Mouse (Mus musculus) heart, embryonic 11.5 days (tissue): ENCODE measurements around the gene Kifap3. TPM values are rescaled to one million over a fixed set of nuclear protein-coding genes. Genes with fewer than 3 reads are reported as not detected.
"Not testable (repeated sequence)": the region's sequence is repeated elsewhere in the genome, so short reads cannot be mapped to it uniquely, and the experiment has no call there.

Experiments
- ATAC-seq: fragments of 200-750 bp; cut with Nextera tagmentation; replicated peaks from 2 replicates; pipeline ENCODE4 v1.8.0; 2017; ENCODE audit warnings: moderate library complexity; ENCODE audit not compliant: insufficient number of reproducible peaks, low FRiP score, low TSS enrichment
- H3K27ac ChIP-seq: fragments of 300-500 bp; sonication (generic); 2 replicates; pipeline ENCODE4 v1.5.1; 2014; ENCODE audit warnings: mild to moderate bottlenecking, low read depth, low read length
- H3K27me3 ChIP-seq: fragments of 300-500 bp; sonication (generic); 2 replicates; pipeline ENCODE4 v1.6.1; 2014; ENCODE audit warnings: mild to moderate bottlenecking, low read length, mixed read lengths; ENCODE audit not compliant: control insufficient read depth, insufficient read depth
- H3K36me3 ChIP-seq: fragments of 300-500 bp; sonication (generic); 2 replicates; pipeline ENCODE4 v1.6.1; 2014; ENCODE audit warnings: mild to moderate bottlenecking, low read length, moderate library complexity, mixed read lengths; ENCODE audit not compliant: control insufficient read depth, insufficient read depth
- H3K4me1 ChIP-seq: fragments of 300-500 bp; sonication (generic); 2 replicates; pipeline ENCODE4 v1.6.1; 2014; ENCODE audit warnings: low read length; ENCODE audit not compliant: control insufficient read depth, insufficient read depth
- H3K4me2 ChIP-seq: fragments of 300-500 bp; sonication (generic); 2 replicates; pipeline ENCODE4 v1.6.1; 2014; ENCODE audit warnings: mild to moderate bottlenecking, moderate library complexity
- H3K4me3 ChIP-seq: fragments of 300-500 bp; sonication (generic); 2 replicates; pipeline ENCODE4 v1.5.1; 2014; ENCODE audit warnings: low read depth, low read length
- H3K9ac ChIP-seq: fragments of 300-500 bp; sonication (generic); 2 replicates; pipeline ENCODE4 v1.6.1; 2014; ENCODE audit warnings: mild to moderate bottlenecking, low read depth, low read length, moderate library complexity
- H3K9me3 ChIP-seq: fragments of 300-500 bp; sonication (generic); replicated peaks from 2 replicates; pipeline ENCODE4 v1.6.1; 2016; ENCODE audit warnings: low read length; ENCODE audit not compliant: control insufficient read depth
- WGBS: fragments of 180-500 bp; shearing (Covaris S2); extraction: QIAGEN DNeasy Blood & Tissue Kit; methylation state at CpG from one replicate; pipeline ENCODE4 v1.1.7; 2014; ENCODE audit not compliant: insufficient replicate concordance; 5-methylcytosine and 5-hydroxymethylcytosine counted together
- polyA plus RNA-seq: library from polyadenylated mRNA; unstranded; fragments of >200 nt; fragmentation: Nextera tagmentation; extraction: Ambion mirVana; gene quantifications from 2 replicates; pipeline ENCODE4 v1.2.1, GENCODE M21; 2014

Kifap3 gene
- polyA plus RNA-seq, 1 experiment from 2014 or later: 29.3 TPM

- Histone ChIP-seq H3K9ac (no peak overlapping the region), H3K4me1 (no peaks in the 10 kb centered on the region), H3K9me3 (no peaks in the 10 kb centered on the region), H3K4me2 (no peak overlapping the region), H3K36me3 (no peaks in the 10 kb centered on the region), H3K27ac (no peak overlapping the region), H3K4me3 (no peak overlapping the region), H3K27me3 (no peaks in the 10 kb centered on the region)
- ATAC-seq: no peak
Observed at GRCm38 (mm10) chr1:163829482-163829881, 50.1 kb downstream of the Kifap3 start.

- Histone ChIP-seq H3K4me1 (no peaks in the 10 kb centered on the region), H3K27ac (no peak overlapping the region), H3K9me3 (no peaks in the 10 kb centered on the region), H3K27me3 (no peaks in the 10 kb centered on the region), H3K9ac (no peak overlapping the region), H3K4me3 (no peak overlapping the region), H3K4me2 (no peak overlapping the region), H3K36me3 (no peaks in the 10 kb centered on the region)
- WGBS: 33% methylated on average over 1 of the region's 1 CpGs
- ATAC-seq: no peak
Observed at GRCm38 (mm10) chr1:163834066-163834465, 54.7 kb downstream of the Kifap3 start.

- no peak overlapping the region for H3K27ac ChIP-seq
- no peak overlapping the region for H3K9ac ChIP-seq
- no peaks in the 10 kb centered on the region for H3K4me1 ChIP-seq
- H3K9me3 ChIP-seq: no peaks in the 10 kb centered on the region
- ATAC-seq: no peak
- H3K27me3 ChIP-seq: no peaks in the 10 kb centered on the region
- no peak overlapping the region for H3K4me2 ChIP-seq
- no peaks in the 10 kb centered on the region for H3K36me3 ChIP-seq
- WGBS: 78% methylated on average over 2 of the region's 2 CpGs
- no peak overlapping the region for H3K4me3 ChIP-seq
Observed at GRCm38 (mm10) chr1:163835062-163835461, 55.7 kb downstream of the Kifap3 start.

GRCm38 (mm10) chr1:163838482-163838881 is 59.1 kb downstream of the Kifap3 start:
- not testable (repeated sequence) for H3K36me3 ChIP-seq, H3K9ac ChIP-seq, H3K4me3 ChIP-seq, ATAC-seq, H3K9me3 ChIP-seq, H3K4me1 ChIP-seq, H3K27me3 ChIP-seq, H3K4me2 ChIP-seq, H3K27ac ChIP-seq
- 90% methylated on average over 3 of the region's 3 CpGs for WGBS

GRCm38 (mm10) chr1:163840555-163840954 is 61.2 kb downstream of the Kifap3 start:
- no peak for ATAC-seq
- no peaks in the 10 kb centered on the region for H3K9me3 ChIP-seq
- WGBS: 84% methylated on average over 8 of the region's 8 CpGs
- no peak overlapping the region for H3K4me3 ChIP-seq
- H3K4me2 ChIP-seq: no peak overlapping the region
- H3K9ac ChIP-seq: no peak overlapping the region
- no peaks in the 10 kb centered on the region for H3K36me3 ChIP-seq
- no peaks in the 10 kb centered on the region for H3K27me3 ChIP-seq
- no peak overlapping the region for H3K27ac ChIP-seq
- H3K4me1 ChIP-seq: no peaks in the 10 kb centered on the region

- 73% methylated on average over 2 of the region's 2 CpGs for WGBS
- Histone ChIP-seq H3K4me2 (no peak overlapping the region), H3K9me3 (no peaks in the 10 kb centered on the region), H3K27me3 (no peaks in the 10 kb centered on the region), H3K27ac (no peak overlapping the region), H3K4me1 (no peaks in the 10 kb centered on the region), H3K36me3 (no peaks in the 10 kb centered on the region), H3K9ac (no peak overlapping the region), H3K4me3 (no peak overlapping the region)
- ATAC-seq: no peak
Observed at GRCm38 (mm10) chr1:163842238-163842637, 62.9 kb downstream of the Kifap3 start.

- no peak overlapping the region for H3K4me3 ChIP-seq
- ATAC-seq: no peak
Observed at GRCm38 (mm10) chr1:163843899-163844298, 64.5 kb downstream of the Kifap3 start.

GRCm38 (mm10) chr1:163852884-163853560 is 73.6 kb downstream of the Kifap3 start:
- H3K27me3 ChIP-seq: no peaks in the 10 kb centered on the region
- H3K4me1 ChIP-seq: 0 out of 2 replicates have a peak, but pooled peaks cover 2% of the 10 kb centered on the region
- no peak overlapping the region for H3K9ac ChIP-seq
- no peak overlapping the region for H3K27ac ChIP-seq
- no peaks in the 10 kb centered on the region for H3K9me3 ChIP-seq
- 35% methylated on average over 5 of the region's 5 CpGs for WGBS
- H3K36me3 ChIP-seq: no peaks in the 10 kb centered on the region
- no peak overlapping the region for H3K4me2 ChIP-seq
- ATAC-seq: no peak
- no peak overlapping the region for H3K4me3 ChIP-seq

More at GRCm38 (mm10) chr1:163843899-163844298, 64.5 kb downstream of the Kifap3 start:
- Histone ChIP-seq H3K4me2 (no peak overlapping the region), H3K4me1 (no peaks in the 10 kb centered on the region), H3K9me3 (no peaks in the 10 kb centered on the region), H3K27me3 (no peaks in the 10 kb centered on the region), H3K36me3 (no peaks in the 10 kb centered on the region), H3K9ac (no peak overlapping the region), H3K27ac (no peak overlapping the region)

GRCm38 (mm10) chr1:163858420-163858819 is 79.0 kb downstream of the Kifap3 start:
- H3K27ac ChIP-seq: no peak overlapping the region
- H3K27me3 ChIP-seq: no peaks in the 10 kb centered on the region
- no peaks in the 10 kb centered on the region for H3K4me1 ChIP-seq
- no peak overlapping the region for H3K4me2 ChIP-seq
- no peaks in the 10 kb centered on the region for H3K36me3 ChIP-seq
- no peak overlapping the region for H3K4me3 ChIP-seq
- no peak overlapping the region for H3K9ac ChIP-seq
- WGBS: 68% methylated on average over 2 of the region's 2 CpGs
- no peaks in the 10 kb centered on the region for H3K9me3 ChIP-seq
- no peak for ATAC-seq
